8 mouse cellular contexts compared by ENCODE assay signal in the genomic region with DNA sequence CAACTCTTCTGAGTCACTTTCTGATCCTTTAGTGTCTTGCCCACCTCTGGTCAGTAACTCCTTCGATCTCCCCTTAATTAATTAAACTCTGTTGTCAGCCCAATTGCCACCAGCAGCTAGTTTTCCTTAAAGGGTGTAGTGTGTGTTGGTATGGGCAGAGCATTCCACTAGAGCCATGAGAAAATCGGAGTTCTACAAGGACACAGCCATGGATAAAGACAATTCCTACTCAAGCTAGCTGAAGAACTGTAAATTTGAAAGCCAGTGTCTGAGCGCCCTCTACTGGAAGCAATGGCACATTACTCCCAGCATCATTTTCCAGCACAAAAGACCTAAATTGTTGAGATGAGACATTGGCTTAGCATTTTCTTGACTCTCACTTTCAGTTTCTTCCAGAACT. TPM values are rescaled to one million over a fixed set of nuclear protein-coding genes. Genes with fewer than 3 reads are reported as not detected.
A peak's percentile ranks its signal among the peaks of the same experiment; 100 is the strongest.
DNase-seq lines count a peak whose midpoint lies in the region; ATAC-seq and TF ChIP-seq lines count a peak whose summit lies in the region.

No protein-coding gene starts in this region.

- 41% methylated on average over 3 of the region's 3 CpGs for WGBS in forebrain, embryonic 11.5 days
- WGBS in forebrain, embryonic 16.5 days, result 33% methylated on average over 3 of the region's 3 CpGs
- 28% methylated on average over 3 of the region's 3 CpGs for WGBS in heart, adult 2 months

- H3K9me3 ChIP-seq in forebrain, embryonic 11.5 days (ENCODE audit: control insufficient read depth, low read length), result no peaks in the 10 kb centered on the region
- H3K9me3 ChIP-seq in forebrain, embryonic 16.5 days (ENCODE audit: control insufficient read depth, low read length), result no peaks in the 10 kb centered on the region

- H3K4me1 ChIP-seq in forebrain, embryonic 11.5 days (replicated peaks; ENCODE audit: control insufficient read depth, insufficient read depth, low read length), result no peaks in the 10 kb centered on the region
- H3K4me1 ChIP-seq in forebrain, embryonic 16.5 days (replicated peaks; ENCODE audit: control insufficient read depth, insufficient read depth, low read length), result no peaks in the 10 kb centered on the region
- H3K4me1 ChIP-seq in heart, adult 2 months (ENCODE audit: control insufficient read depth, insufficient read depth, low read length), result no peaks in the 10 kb centered on the region

- ATAC-seq in forebrain, embryonic 11.5 days (replicated peaks; ENCODE audit: low FRiP score), result no peak
- no peak for ATAC-seq in forebrain, embryonic 16.5 days

- no peak overlapping the region for H3K27ac ChIP-seq in forebrain, embryonic 11.5 days (ENCODE audit: low read depth, low read length)
- H3K27ac ChIP-seq in forebrain, embryonic 16.5 days (ENCODE audit: low read length), result no peak overlapping the region
- H3K27ac ChIP-seq in heart, adult 2 months, result no peak overlapping the region

- H3K9ac ChIP-seq in forebrain, embryonic 11.5 days (ENCODE audit: low read length), result no peak overlapping the region
- no peak overlapping the region for H3K9ac ChIP-seq in forebrain, embryonic 16.5 days (replicated peaks; ENCODE audit: low read depth, low read length)
- no peak overlapping the region for H3K9ac ChIP-seq in heart, adult 2 months (ENCODE audit: low read depth, low read length)

- H3K79me2 ChIP-seq in heart, adult 2 months (replicated peaks; ENCODE audit: control insufficient read depth, insufficient read depth, low read length), result no peaks in the 10 kb centered on the region

- no peak for TF ChIP-seq EP300 in heart, adult 2 months (IDR thresholded peaks at IDR 0.05; ENCODE audit: insufficient read depth, low read depth, low read length)

- H3K36me3 ChIP-seq in forebrain, embryonic 11.5 days (ENCODE audit: control insufficient read depth, insufficient read depth, low read length), result no peaks in the 10 kb centered on the region
- no peaks in the 10 kb centered on the region for H3K36me3 ChIP-seq in forebrain, embryonic 16.5 days (ENCODE audit: control insufficient read depth, insufficient read depth)
- H3K36me3 ChIP-seq in heart, adult 2 months (ENCODE audit: control insufficient read depth, insufficient read depth, low read length), result no peaks in the 10 kb centered on the region; the same call in 1 of the 2 replicates

- H3K4me2 ChIP-seq in forebrain, embryonic 11.5 days (ENCODE audit: low read depth, low read length, severe bottlenecking), result no peak overlapping the region
- no peak overlapping the region for H3K4me2 ChIP-seq in forebrain, embryonic 16.5 days (ENCODE audit: low read length)

- H3K27me3 ChIP-seq in forebrain, embryonic 11.5 days (ENCODE audit: control insufficient read depth, insufficient read depth, low read length), result peaks cover 12% of the 10 kb centered on the region
- peaks cover 21% of the 10 kb centered on the region; the same call in 1 of the 2 replicates for H3K27me3 ChIP-seq in forebrain, embryonic 16.5 days (replicated peaks; ENCODE audit: control insufficient read depth, insufficient read depth, low read length)
- no peaks in the 10 kb centered on the region for H3K27me3 ChIP-seq in heart, adult 2 months (ENCODE audit: control insufficient read depth, insufficient read depth, low read length)

- no peak overlapping the region for H3K4me3 ChIP-seq in forebrain, embryonic 11.5 days (ENCODE audit: low read depth, low read length)
- H3K4me3 ChIP-seq in forebrain, embryonic 16.5 days (replicated peaks; ENCODE audit: low read length), result no peak overlapping the region
- no peak overlapping the region for H3K4me3 ChIP-seq in heart, adult 2 months

- TF ChIP-seq CTCF in heart, adult 2 months (IDR thresholded peaks at IDR 0.05), result peak; percentile 95

- no peak for TF ChIP-seq POLR2A in heart, adult 2 months (IDR thresholded peaks at IDR 0.05; ENCODE audit: insufficient read depth, low read depth, low read length)

- intact Hi-C loops in heart, adult 2 months (cut with DNase I), result loop anchor here (1.0 to 5.0 kb wide), 4 partner anchors 32 to 446 kb away; no protein-coding TSS in a partner anchor

- DNase-seq in forebrain, embryonic 11.5 days (ENCODE audit: low spot score), result peak; percentile 85
- peak; percentile 58 for DNase-seq in T-cell, adult 2 months (ENCODE audit: low spot score)
- DNase-seq in cerebellum, postnatal 36 days, result peak; percentile 74 to 86
- DNase-seq in heart, adult 2 months, result peak; percentile 66 to 73
- DNase-seq in layer of hippocampus, adult 9-10 months (ENCODE audit: low spot score), result peak; percentile 90
- DNase-seq in lung, postnatal 10 days, result peak; percentile 80
- peak; percentile 56 for DNase-seq in skeletal muscle tissue, adult 2 months (ENCODE audit: low read depth, low spot score)

RNA-seq across cellular contexts. Expression of a gene that starts 30.1 kb away (rescaled TPM):
- polyA plus RNA-seq in forebrain, embryonic 11.5 days (2014; fragmentation: Nextera tagmentation; extraction: Ambion mirVana), result 20.3 and 20.5 TPM in 2 replicates
- polyA plus RNA-seq in forebrain, embryonic 16.5 days (2015; fragmentation: Nextera tagmentation; extraction: Ambion mirVana), result 20.3 and 25.9 TPM in 2 replicates
- total RNA-seq in heart, adult 2 months (2021), result 100 to 1,000 TPM; 139 to 158 TPM
- polyA plus RNA-seq in heart, adult 2 months (2012; rRNA removed), result 171 and 198 TPM in 2 replicates
